Mouse (Mus musculus): ENCODE data around the gene Ythdc1. TPM values are rescaled to one million over a fixed set of nuclear protein-coding genes. Genes with fewer than 3 reads are reported as not detected.

Gene Ythdc1
- polyA plus RNA-seq (2021), result 60.4 TPM

DNA sequence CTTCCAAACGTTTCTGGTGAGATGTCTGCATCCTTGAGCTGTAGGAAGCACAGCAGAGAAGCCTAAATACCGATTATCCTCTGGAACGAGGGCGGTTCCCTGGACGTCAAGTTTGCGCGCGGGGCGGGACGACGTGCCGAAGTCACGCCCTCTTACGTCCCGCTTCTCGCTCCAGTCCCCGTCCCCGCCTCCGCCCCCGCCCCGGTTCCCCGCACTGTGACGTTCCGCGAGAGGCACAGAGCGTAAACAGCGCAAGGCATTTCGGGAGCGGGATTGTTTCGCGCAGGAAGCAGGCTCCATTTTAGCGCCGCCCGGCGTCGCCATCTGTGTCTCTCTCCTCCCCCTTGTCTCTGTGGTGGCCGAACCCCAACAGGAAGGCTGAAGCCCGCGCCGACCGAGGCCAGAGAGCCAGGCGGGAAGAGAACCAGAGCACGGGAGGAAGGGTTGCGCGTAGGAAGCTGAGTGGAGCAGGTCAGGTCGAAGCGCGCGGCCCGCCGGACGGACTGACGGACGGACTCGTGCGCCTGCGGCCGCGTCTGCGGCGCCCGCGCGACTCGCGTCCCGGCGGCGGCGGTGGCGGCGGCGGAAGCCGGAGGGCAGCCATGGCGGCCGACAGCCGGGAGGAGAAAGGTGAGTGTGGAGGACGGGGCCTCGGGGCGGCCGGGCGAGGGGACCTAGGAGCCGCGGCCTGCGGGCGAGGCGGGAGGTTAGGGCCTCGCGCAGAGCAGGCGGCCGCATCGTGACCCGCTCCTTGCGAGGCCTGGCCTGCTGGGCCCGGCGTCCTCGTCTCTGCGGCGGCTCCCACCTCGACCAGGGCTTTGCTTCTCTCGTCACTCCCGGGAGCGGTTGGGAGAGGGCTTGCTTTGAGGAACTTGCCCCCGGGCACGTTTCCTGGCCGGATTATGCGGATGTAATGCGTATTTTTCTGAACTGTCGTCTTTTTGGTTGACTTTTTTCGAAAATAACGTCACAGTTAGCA lies at the start of gene Ythdc1:
Gene Ythdc1 (plus strand): TSS at position 260 of the 979 bp plus-strand sequence.
- peak; percentile 99 for ATAC-seq
- in situ Hi-C loops (cut with MboI; ENCODE audit: low pct_unique_long_range_greater_than_20kb), result loop anchor here (25.0 kb wide), 1 partner anchor 1758 kb away; the partner anchor contains the start of genes Rufy3 and Utp3
- ChIA-PET POLR2A (no interaction called here), CTCF (no interaction called here)
- peak; percentile 86 for DNase-seq (ENCODE audit: low read depth, low spot score)
- TF ChIP-seq CTCF (IDR thresholded peaks at IDR 0.05), result no peak
- H3K27me3 ChIP-seq, result no peaks in the 10 kb centered on the region

DNA sequence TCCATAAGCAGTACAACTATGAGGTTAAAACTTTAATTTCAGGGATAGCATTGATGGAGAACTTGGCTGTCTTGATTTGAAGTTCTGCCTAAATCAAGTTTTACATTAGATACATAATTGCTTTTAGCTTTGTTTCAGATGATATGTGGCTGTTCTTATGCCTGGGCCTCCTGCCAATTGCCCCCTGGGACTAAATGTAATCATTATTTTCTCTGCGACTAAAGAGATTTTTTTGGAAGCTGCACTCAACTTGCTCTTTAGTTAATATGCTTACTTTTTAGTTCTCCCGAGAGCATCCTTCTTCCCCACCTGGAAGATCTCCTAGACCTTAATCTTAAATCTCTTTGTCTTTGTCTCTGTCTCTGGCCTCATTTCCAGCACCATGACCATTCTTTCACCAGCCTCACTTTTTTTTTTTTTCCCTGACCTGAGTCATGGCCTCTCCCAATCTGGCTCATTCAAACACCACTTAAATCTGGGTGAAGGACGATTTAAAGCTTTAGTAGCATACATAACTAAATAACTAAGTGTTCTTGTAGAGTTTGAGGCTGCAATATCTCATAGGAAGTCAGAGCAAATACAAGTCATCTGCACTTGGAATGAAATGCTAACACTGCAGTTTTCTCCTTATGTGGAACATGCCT lies 34.9 kb upstream of the Ythdc1 start:
- ATAC-seq, result no peak
- no peak for DNase-seq (ENCODE audit: low read depth, low spot score)
- in situ Hi-C loops (cut with MboI; ENCODE audit: low pct_unique_long_range_greater_than_20kb), result no loop called here
- H3K27me3 ChIP-seq, result no peaks in the 10 kb centered on the region
- no peak for TF ChIP-seq CTCF (IDR thresholded peaks at IDR 0.05)
- CTCF ChIA-PET, result no interaction called here
- POLR2A ChIA-PET, result interaction anchor here (0.7 kb wide), 1 partner anchor 1118 kb away, joined by 3 read pairs; no protein-coding TSS in a partner anchor

DNA sequence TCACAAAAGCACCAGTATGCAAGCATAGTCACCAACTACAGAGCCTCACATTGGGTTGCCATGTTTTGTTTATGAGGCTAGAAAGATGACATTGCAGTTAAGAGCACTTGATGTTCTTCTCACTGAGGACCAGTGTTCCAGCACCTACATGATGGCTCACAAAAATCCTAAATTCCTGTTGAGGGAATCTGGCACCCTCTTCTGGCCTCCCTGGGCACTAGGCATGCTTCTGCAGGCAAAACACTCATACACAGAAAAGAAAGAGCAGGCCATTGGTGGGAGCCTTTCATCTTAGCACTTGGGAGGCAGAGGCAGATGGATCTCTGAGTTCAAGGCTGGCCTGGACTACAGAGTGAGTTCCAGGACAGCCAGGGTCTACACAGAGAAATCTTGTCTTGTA lies 33.0 kb upstream of the Ythdc1 start:
- DNase-seq (ENCODE audit: low read depth, low spot score), result no peak
- CTCF ChIA-PET, result no interaction called here
- peaks cover 6% of the 10 kb centered on the region for H3K27me3 ChIP-seq
- POLR2A ChIA-PET, result no interaction called here
- TF ChIP-seq CTCF (IDR thresholded peaks at IDR 0.05), result peak; percentile 57
- ATAC-seq, result no peak
- in situ Hi-C loops (cut with MboI; ENCODE audit: low pct_unique_long_range_greater_than_20kb), result no loop called here

DNA sequence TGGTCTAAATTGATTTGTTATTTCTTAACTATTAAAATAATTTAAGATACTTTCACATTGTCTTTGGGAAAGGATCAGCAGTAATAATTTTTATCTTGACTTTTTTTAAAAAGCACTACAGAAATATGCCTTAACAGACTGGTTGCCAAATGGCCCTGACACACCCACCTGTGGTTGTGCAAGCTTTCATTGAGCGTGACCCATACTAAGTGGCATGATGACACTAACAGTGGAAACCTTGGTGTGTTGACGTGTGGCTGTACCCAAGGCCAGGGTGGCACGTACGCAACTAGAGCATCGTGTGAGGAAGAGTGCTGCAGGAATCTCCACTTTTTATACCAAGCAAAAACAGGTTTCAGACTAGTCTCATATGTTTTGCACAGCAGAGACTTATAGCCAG lies 27.1 kb upstream of the Ythdc1 start:
- H3K27me3 ChIP-seq, result peaks cover 16% of the 10 kb centered on the region
- TF ChIP-seq CTCF (IDR thresholded peaks at IDR 0.05), result no peak
- POLR2A ChIA-PET, result interaction anchor here (0.6 kb wide), 1 partner anchor 32 kb away, joined by 4 read pairs; no protein-coding TSS in a partner anchor
- DNase-seq (ENCODE audit: low read depth, low spot score) (no peak), ATAC-seq (no peak)
- in situ Hi-C loops (cut with MboI; ENCODE audit: low pct_unique_long_range_greater_than_20kb), result no loop called here
- CTCF ChIA-PET, result no interaction called here

DNA sequence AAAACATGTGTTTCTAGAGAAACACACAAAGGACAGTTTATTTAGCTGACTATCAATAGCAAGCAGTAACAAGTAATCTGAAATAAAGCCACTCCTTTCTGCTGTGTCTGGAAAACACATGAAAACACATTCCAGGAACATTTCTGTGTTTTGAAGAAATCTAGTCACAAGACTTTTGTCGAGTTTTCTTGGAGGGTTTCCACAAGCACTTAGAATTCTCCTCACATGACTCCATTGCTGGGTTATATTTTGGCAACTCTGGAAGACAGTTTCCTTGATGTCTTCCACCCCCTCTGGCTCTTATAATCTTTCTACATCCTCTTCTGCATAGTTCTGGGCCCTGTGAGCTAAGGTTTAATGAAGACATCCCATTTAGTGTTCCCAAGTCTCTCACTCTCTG lies 25.6 kb upstream of the Ythdc1 start:
- H3K27me3 ChIP-seq, result peaks cover 18% of the 10 kb centered on the region
- no peak for ATAC-seq
- POLR2A ChIA-PET, result no interaction called here
- TF ChIP-seq CTCF (IDR thresholded peaks at IDR 0.05), result no peak
- CTCF ChIA-PET, result interaction anchor here (1.5 kb wide), 1 partner anchor 8 kb away, joined by 3 read pairs; no protein-coding TSS in a partner anchor
- DNase-seq (ENCODE audit: low read depth, low spot score), result no peak
- in situ Hi-C loops (cut with MboI; ENCODE audit: low pct_unique_long_range_greater_than_20kb), result no loop called here

DNA sequence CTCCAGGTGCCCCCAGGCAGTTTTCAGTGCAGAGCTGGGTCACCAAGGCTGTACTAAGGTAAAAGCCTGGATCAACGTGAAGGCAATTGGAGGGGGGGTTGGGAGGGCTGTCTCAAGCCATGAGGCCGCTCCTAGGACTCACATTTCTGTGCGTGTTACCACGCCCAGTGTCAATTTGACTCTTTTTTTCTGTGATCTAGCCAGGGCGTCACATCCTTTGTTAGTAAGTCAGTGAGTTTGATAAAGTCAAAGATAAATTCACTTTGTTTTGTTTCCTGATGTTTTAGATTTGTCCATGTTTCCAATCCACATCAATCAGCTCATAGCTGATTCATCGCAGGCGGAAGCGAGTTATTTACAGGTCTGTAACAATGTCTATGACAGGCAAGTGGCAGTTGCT lies 21.0 kb upstream of the Ythdc1 start:
- in situ Hi-C loops (cut with MboI; ENCODE audit: low pct_unique_long_range_greater_than_20kb), result no loop called here
- H3K27me3 ChIP-seq, result peaks cover 3% of the 10 kb centered on the region
- ATAC-seq, result peak; percentile 6
- no peak for TF ChIP-seq CTCF (IDR thresholded peaks at IDR 0.05)
- DNase-seq (ENCODE audit: low read depth, low spot score), result no peak
- CTCF ChIA-PET, result no interaction called here
- POLR2A ChIA-PET, result no interaction called here

DNA sequence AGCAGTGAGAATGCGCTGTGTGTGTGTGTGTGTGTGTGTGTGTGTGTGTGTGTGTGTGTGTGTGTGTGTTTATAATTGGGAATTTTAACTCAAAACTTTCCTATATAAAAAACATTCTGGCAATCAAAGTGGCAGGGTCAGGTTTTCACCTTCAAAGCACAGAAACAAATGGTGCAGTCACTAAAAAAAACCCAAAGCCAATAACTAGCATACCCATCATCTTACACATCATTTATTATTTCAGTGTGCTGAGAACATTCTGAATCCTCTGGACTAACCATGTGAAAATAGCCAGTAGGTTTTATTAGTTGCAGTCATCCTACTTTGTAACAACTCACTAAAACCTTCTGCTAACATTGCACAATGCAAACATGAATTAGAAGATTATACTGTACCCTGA lies 19.8 kb upstream of the Ythdc1 start:
- DNase-seq (ENCODE audit: low read depth, low spot score) (peak; percentile 60), ATAC-seq (peak; percentile 59)
- no peak for TF ChIP-seq CTCF (IDR thresholded peaks at IDR 0.05)
- in situ Hi-C loops (cut with MboI; ENCODE audit: low pct_unique_long_range_greater_than_20kb), result no loop called here
- H3K27me3 ChIP-seq, result peaks cover 6% of the 10 kb centered on the region
- ChIA-PET CTCF (no interaction called here), POLR2A (no interaction called here)

DNA sequence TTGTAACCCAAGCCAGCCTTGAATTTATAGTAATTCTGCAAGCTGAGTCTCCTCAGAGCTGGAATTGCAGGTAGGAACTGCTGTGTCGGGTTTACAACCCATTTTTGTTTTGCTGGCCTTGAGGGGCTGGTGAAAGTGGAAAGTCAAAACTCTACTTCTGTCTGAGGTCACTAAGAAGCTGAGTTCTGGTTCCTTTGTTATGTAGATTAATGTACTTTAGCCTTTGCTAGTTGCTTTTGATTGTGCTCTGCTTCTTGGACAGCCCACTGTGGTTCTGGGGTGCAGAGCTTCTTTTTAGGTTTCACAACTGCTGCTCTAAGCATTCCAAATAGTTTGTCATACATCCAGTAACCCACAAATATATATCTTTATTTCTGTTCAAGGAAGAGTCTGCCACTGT lies 17.2 kb upstream of the Ythdc1 start:
- CTCF ChIA-PET, result interaction anchor here (1.0 to 1.3 kb wide), 2 partner anchors 9 kb away, joined by 3 read pairs; no protein-coding TSS in a partner anchor
- no peak for TF ChIP-seq CTCF (IDR thresholded peaks at IDR 0.05)
- H3K27me3 ChIP-seq, result peaks cover 6% of the 10 kb centered on the region
- POLR2A ChIA-PET, result no interaction called here
- in situ Hi-C loops (cut with MboI; ENCODE audit: low pct_unique_long_range_greater_than_20kb), result no loop called here
- ATAC-seq (no peak), DNase-seq (ENCODE audit: low read depth, low spot score) (no peak)

DNA sequence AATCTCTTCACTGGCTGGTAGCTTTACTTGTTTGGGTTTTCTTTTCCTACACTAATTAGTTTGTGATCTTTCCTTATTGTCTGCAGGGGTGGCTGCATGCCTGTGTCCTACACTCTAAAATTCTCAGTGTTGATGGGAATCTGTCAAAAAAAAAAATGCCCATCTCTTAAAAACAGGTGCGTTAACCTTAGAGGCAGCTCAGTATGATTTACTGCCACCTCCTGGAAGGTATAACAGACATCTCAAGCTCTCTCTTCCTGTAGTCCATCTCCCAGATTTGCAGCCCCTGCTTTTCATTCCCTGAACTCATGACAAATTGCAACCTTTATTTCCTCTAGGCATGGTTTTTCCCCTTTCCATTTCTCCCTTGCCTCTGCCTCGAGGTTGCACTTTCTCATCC lies 14.1 kb upstream of the Ythdc1 start:
- in situ Hi-C loops (cut with MboI; ENCODE audit: low pct_unique_long_range_greater_than_20kb), result no loop called here
- POLR2A ChIA-PET, result no interaction called here
- DNase-seq (ENCODE audit: low read depth, low spot score) (no peak), ATAC-seq (no peak)
- peak; percentile 14 for TF ChIP-seq CTCF (IDR thresholded peaks at IDR 0.05)
- CTCF ChIA-PET, result interaction anchor here (0.8 kb wide), 1 partner anchor 11 kb away, joined by 3 read pairs; no protein-coding TSS in a partner anchor
- peaks cover 9% of the 10 kb centered on the region for H3K27me3 ChIP-seq

DNA sequence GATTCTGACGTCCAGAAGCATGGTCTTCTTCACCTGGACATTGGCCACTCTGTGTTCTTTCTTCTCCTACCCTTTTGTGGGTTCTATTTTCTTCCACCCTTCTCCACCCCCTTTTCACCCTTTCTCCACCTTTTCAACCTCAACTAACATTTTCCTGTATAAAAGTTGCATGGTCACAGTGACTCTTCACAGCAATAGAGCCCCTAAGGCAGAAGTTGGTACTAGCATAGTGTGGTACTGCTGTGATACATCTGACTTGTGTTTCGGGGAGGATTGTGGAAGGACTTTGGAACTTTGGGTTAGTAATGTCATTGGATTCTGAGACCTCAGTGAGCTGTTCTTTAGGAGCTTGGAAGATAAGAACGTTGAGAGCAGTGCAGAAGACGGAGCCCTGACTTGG lies 11.8 kb upstream of the Ythdc1 start:
- H3K27me3 ChIP-seq, result peaks cover 24% of the 10 kb centered on the region
- DNase-seq (ENCODE audit: low read depth, low spot score), result no peak
- in situ Hi-C loops (cut with MboI; ENCODE audit: low pct_unique_long_range_greater_than_20kb), result no loop called here
- ChIA-PET POLR2A (no interaction called here), CTCF (interaction anchor here (1.3 kb wide), 1 partner anchor 10 kb away, joined by 4 read pairs; no protein-coding TSS in a partner anchor)
- no peak for ATAC-seq
- TF ChIP-seq CTCF (IDR thresholded peaks at IDR 0.05), result no peak

DNA sequence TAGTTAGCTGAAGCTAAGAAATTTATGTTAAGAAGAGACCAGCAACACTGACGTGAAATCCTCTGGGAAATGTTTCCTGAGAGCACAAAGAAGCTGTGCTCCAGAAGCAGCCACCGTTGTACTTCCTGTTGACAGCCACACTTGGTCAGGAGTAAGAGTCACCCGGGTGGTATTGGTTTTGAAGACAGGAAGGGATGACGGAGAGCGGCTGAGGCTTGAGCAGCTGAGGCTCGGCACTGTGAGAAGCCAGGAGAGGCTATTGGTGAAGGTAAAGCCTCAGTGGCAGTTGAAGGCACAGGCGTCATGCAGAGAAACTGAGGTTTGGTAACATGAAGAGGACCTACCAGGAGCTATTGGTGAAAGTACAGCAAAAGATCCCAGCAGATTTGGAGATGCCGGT lies 11.2 kb upstream of the Ythdc1 start:
- ATAC-seq (no peak), DNase-seq (ENCODE audit: low read depth, low spot score) (no peak)
- CTCF ChIA-PET, result interaction anchor here (1.3 kb wide), 1 partner anchor 11 kb away, joined by 4 read pairs; no protein-coding TSS in a partner anchor

More for the DNA sequence above, 11.2 kb upstream of the Ythdc1 start:
- no peak for TF ChIP-seq CTCF (IDR thresholded peaks at IDR 0.05)
- in situ Hi-C loops (cut with MboI; ENCODE audit: low pct_unique_long_range_greater_than_20kb), result no loop called here
- POLR2A ChIA-PET, result no interaction called here
- peaks cover 24% of the 10 kb centered on the region for H3K27me3 ChIP-seq
